Mouse (Mus musculus) kidney, adult 2 months (tissue): ENCODE data around the gene Sepsecs.

Source experiments
- CTCF ChIP-seq: fragments of 200-500 bp; conservative IDR thresholded peaks from 2 replicates; pipeline ENCODE4 v1.5.1; 2011; ENCODE audit warnings: low read depth, mild to moderate bottlenecking, control low read depth, low read length, moderate library complexity, mixed read lengths; ENCODE audit not compliant: insufficient read depth, insufficient read length
- POLR2A ChIP-seq: fragments of 200-500 bp; IDR thresholded peaks from one replicate; pipeline ENCODE4 v1.6.1; 2011; ENCODE audit warnings: low read depth, low read length, control low read depth

DNA sequence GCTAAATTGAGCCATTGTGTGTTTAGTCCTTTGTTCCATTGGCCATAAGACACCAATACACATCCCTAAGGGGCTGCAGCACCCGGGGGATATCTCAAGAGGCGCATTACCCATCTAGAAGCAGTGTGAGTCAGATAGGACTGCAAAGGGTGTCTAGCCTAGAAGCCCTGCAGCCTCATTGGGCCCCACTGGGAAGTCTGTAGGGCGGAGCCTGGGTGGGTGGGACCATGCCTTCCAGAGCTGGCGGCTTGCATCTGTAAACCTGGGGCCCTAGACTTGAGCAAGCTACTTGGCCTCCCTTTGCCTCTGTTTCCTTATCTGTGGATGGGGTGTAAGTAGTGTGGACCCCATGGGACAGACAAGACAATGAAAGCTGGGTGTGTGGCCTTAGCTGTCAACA is 54.8 kb downstream of the Sepsecs start:
- TF ChIP-seq POLR2A (no peak), CTCF (no peak)
